Mouse (Mus musculus): Measurements from ENCODE around the gene Cyp3a41b.
"Not testable (repeated sequence)": the region's sequence is repeated elsewhere in the genome, so short reads cannot be mapped to it uniquely, and the experiment has no call there.

The Cyp3a41b gene

GRCm38 (mm10) chr5:145584630-145585029 is at the start of gene Cyp3a41b:
Cyp3a41b (minus strand) TSS chr5:145584730.
- DNase-seq (ENCODE audit: low spot score), result not testable (repeated sequence)

DNA sequence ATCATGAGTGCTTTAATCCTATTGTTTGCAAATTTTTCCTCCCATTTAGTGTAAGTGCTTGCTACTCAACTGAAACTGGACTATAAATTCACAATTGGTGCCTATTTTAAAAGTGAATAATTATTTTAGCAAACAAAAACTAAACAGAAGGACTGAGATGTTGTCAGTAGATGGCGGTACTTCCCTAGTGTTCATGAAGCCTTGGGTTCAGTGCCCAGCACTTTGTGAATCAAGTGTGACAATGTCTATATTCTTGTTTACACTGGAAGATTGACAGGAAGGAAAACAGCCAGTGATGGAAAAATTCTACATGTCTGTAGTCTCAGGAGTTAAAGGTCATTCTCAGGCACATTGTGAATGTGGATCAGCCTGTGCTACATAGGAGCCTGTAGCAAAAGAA is 47.8 kb upstream of the Cyp3a41b start:
- DNase-seq (ENCODE audit: low spot score), result not testable (repeated sequence)

- not testable (repeated sequence) for DNase-seq (ENCODE audit: low spot score)
Measured at GRCm38 (mm10) chr5:145604891-145605290, 20.4 kb upstream of the Cyp3a41b start.

DNA sequence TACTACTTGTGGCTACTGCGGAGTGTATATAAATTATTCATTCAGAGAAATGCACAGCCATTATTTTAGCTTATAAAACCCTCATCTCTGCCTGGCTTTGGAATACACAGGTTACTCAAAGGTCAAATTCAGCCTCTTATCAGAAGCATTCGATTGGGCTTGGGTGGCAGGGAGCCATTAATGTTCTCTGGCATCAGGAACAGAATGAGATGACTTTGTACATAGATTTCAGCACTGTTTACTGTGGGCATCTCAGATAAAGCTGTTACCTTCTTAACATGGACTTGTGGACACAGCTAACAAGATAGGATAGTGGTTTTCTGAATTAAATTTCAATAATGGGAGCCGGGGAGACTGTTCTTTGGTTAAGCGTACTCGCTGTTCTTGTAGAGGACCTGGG is 13.3 kb upstream of the Cyp3a41b start:
- not testable (repeated sequence) for DNase-seq (ENCODE audit: low spot score)

DNA sequence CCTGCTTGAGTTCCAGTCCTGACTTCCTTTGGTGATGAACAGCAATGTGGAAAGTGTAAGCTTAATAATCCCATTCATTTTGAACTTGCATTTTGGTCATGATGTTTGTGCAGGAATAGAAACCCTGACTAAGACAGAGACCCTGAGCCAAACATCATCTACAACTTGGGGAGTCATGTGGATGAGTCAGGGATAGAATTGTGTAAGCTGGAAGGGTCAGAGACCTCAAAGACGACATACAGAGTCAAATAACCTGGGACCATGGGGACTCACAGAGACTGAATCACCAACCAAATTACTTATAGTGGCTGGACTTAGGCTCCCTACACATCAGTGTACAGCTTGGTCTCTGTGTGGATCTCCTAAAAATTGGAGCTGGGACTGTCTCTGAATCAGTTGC is 7.2 kb downstream of the Cyp3a41b start:
- not testable (repeated sequence) for DNase-seq (ENCODE audit: low spot score)

DNA sequence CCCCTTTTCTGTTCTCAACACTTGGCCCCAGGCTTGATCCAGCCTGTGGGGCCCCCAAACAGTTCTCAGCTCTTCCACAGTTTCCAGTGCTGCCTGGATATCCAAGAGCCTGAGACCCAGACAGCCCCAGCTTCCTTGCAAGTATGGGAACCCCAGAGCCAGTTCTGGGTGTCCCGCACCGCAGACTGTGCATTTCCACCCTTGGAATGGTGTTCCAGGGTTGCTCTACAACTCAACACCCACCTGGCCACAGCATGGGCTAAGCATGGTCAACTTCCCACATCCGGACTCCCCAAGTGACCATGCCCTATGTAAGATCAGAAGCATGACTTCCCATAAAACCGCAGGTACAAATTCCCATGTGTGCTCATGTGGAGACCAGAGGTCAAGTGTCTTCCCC is 8.9 kb downstream of the Cyp3a41b start:
- not testable (repeated sequence) for DNase-seq (ENCODE audit: low spot score)

- DNase-seq (ENCODE audit: low spot score), result not testable (repeated sequence)
Measured at GRCm38 (mm10) chr5:145571922-145572321, 12.6 kb downstream of the Cyp3a41b start.

Measured in adipocyte (in vitro differentiated cells).